Mouse (Mus musculus): Measurements from ENCODE around the gene Ddx5.
"Not testable (repeated sequence)": the region's sequence is repeated elsewhere in the genome, so short reads cannot be mapped to it uniquely, and the experiment has no call there.

Gene Ddx5

GRCm38 (mm10) chr11:106762139-106762799, 26.7 kb downstream of the Ddx5 start:
- peak; percentile 39 to 51 for DNase-seq (ENCODE audit: low spot score in 2 of 2)

DNA sequence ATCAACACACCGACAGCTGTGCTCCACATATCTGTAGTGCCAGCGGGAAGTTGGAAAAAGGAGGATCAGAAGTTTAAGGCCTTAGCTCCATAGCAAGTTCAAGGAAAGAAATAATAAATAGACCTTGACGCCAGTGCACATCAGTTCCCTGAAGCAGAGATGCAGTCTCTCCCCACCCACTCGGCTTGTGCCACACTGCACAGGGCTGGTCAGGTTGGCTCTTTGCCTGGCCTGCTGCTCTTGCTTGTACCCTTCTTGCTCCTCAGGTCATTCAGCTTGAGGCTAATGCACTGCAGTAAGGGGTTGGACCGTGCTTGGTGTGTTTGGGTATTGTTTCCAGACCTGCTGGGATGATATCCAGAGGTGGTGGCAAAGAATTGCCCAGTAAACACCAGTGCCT, 28.5 kb downstream of the Ddx5 start:
- DNase-seq (ENCODE audit: low spot score in 2 of 2): no peak

DNA sequence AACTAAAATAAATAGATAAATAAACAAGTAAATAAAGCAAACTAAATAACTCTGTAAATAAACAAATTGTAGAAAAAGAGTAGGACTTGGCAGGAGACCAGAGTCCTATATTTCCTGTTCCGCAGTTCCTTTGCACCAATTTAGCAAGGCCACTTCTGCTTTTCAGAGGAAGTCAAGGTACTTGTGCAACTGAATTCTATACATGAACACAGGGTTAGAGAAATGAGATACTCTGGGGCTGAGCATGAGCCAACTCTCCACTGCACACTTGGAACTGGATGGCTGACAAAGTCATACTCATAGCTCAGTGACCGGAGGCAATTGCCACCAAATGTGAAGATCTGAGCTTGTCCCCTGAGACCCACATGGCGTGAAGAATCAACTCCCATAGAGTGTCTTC, 30.0 kb downstream of the Ddx5 start:
- no peak for DNase-seq (ENCODE audit: low spot score in 2 of 2)

DNA sequence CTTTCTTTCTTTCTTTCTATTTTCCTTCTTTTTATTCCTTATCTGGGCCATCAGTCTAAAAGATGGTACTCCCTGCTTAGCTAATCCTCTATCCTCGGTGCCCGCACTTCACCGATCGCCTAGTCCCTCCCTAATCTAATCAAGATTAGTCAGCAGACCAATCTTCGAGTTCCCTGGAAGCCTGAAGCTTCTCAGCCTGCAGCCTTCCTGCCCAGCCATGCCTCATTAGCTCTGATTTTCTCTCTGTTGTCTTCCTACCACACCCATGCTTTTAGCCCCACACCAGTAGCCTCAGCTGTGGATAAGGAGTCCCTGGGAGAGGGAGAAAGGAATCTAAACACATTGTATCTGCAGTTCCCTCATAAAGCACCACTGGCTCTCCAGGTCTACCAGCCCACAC, 33.4 kb downstream of the Ddx5 start:
- DNase-seq (ENCODE audit: low spot score in 2 of 2): no peak

GRCm38 (mm10) chr11:106753314-106753713, 35.7 kb downstream of the Ddx5 start:
- no peak for DNase-seq (ENCODE audit: low spot score in 2 of 2)

GRCm38 (mm10) chr11:106752103-106752502, 36.9 kb downstream of the Ddx5 start:
- peak; percentile 40 to 53 for DNase-seq (ENCODE audit: low spot score in 2 of 2)

DNA sequence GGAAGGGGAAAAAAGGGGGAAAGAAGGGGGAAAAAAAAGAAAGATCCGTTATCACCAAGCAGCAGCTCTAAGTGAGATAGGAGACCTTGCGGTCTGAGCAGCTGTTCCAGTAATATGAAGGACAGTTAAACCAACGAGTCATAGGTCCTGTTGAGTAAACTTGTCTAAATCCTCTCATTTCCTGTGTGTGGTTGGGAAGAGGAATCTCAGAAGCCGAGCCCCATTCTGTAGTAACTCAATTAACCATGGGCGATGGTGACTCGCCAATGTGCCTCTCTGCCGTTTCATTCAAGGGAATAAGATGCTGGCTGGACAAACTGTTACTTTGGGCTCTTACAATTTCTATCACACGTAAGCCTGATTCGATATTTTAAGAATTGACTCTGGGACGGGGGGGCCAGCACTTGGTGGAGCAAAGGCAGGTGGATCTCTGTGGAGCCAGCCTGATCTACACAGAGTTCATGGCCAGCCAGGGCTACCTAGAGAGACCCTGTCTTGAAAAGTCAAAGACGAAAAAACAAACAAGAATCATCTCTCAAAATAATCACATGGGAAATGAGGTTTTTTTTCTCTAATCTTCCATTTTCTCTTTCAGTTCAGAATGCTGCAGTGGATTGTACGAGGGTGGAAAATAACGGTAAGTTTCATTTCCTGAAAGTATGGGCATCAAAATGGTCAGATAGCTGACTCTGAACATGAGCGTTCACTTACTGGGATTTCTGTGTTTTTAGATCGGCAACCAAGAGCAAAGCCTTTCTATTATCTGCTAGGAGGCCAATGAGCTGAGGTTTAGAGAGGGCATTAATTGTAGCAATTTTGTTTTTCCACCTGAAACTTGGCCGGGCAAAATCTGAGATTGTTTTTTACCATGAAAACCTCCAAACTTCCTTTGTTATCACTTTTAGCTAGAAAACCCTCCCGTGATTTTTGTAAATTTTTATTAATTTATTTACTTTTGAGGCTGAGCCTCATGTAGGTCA, 37.7 kb downstream of the Ddx5 start, which contains the start of gene Milr1:
TSS of gene Milr1 (plus strand) at position 188 of the 980 bp plus-strand sequence.
- no peak for DNase-seq (ENCODE audit: low spot score in 2 of 2)

DNA sequence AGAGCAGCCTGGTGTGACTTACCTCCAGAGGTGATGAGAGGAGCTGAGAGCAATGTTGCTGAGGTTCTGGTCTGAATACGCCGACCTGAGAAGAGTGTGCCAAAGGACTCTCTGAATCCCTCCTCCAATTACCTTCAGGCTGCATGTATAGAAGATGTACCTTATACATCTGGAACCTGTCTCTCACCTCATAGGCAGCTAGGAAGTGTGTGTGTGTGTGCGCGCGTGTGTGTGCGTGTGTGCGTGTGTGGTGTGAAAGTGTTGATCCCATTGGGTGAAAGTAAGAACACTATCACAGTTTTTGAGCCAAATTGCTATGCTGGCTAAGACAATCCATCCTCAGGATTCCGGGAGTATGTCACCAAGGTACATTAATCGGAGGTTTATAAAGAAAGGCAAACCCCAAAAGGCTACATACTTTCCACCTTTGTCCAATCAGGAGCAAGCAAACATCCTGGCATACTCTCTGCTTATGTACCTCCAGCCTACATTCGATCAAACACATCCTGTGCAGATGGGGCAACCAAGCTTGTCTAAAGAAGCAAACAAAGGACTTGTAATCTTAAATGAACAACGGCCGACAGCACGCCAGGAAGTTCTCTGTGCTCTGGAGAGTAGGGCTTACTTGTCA, 38.7 kb downstream of the Ddx5 start, which contains the start of gene Pecam1:
TSS of gene Pecam1 (minus strand) at position 508 of the 631 bp plus-strand sequence.
- peak in 1 of 2 experiments; percentile 21 for DNase-seq (ENCODE audit: low spot score in 2 of 2)

- DNase-seq (ENCODE audit: low spot score in 2 of 2): not testable (repeated sequence)
Measured at GRCm38 (mm10) chr11:106749557-106750120, 39.3 kb downstream of the Ddx5 start.

DNA sequence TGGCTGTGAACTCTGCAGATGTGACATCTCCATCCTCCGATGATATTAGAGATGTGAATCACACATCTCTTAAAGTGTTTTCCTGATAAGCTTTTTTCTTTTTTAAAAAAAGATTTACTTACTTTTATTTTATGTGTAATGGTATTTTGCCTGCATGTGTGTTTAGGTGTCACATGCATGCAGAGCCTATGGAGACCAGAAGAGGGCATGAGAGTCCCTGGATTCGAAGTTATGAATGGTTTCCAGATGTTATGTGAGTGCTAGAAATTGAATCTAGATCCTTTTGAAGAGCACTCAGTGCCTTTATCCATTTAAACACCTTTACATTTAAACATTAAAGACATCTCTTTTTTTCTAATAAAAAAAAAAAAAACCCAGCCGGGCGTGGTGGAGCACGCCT, 44.0 kb downstream of the Ddx5 start:
- DNase-seq (ENCODE audit: low spot score in 2 of 2): no peak

DNA sequence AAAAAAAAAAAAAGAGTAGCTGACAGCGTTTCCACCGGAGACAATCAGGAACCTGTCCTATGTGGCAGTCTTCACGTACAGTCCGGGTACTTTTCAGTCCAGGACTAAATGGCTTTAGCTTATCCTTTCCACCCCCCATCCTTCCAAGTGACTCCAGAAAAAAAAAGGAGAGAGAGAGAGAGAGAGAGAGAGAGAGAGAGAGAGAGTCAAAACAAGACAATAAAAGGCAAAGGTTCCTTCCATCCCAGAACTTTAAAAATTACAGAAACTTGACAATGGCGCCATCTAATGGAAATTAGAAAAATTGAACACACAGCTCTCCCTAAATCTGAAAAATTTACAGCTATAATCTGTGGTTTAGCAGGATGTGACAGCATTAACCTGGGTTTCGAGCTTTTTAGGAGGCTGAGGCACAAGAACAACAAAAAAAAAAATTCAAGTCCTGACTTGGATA, 46.6 kb downstream of the Ddx5 start:
- DNase-seq (ENCODE audit: low spot score in 2 of 2): no peak

- DNase-seq (ENCODE audit: low spot score in 2 of 2): no peak
Measured at GRCm38 (mm10) chr11:106741826-106742225, 47.2 kb downstream of the Ddx5 start.

- no peak for DNase-seq (ENCODE audit: low spot score in 2 of 2)
Measured at GRCm38 (mm10) chr11:106741232-106741631, 47.8 kb downstream of the Ddx5 start.

- DNase-seq (ENCODE audit: low spot score in 2 of 2): not testable (repeated sequence)
Measured at GRCm38 (mm10) chr11:106740724-106741123, 48.3 kb downstream of the Ddx5 start.

GRCm38 (mm10) chr11:106739116-106739515, 49.9 kb downstream of the Ddx5 start:
- no peak for DNase-seq (ENCODE audit: low spot score in 2 of 2)

GRCm38 (mm10) chr11:106737178-106737621, 51.8 kb downstream of the Ddx5 start:
- DNase-seq (ENCODE audit: low spot score in 2 of 2): no peak

DNA sequence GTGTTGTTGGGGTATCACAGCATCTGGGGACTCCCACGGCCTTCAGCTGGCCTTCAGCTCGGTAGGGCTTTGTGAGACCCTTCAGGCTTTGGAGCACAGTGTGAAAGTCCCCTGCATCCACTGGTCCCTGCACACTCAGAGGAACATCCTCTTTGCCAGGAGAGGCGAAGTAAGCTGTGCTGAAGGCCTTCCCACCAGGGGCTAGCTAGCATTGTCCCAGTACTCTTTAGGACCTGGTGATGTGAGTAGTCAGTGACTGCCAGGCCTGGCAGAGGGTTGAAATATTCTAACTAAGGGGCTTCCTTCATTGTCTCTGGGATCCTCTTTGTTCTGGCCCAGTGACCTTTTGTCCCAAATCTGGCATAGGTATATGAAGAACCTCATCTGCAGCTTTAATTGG, 52.4 kb downstream of the Ddx5 start:
- DNase-seq (ENCODE audit: low spot score in 2 of 2): no peak

GRCm38 (mm10) chr11:106730714-106731113, 58.3 kb downstream of the Ddx5 start:
- no peak for DNase-seq (ENCODE audit: low spot score in 2 of 2)
